Mouse (Mus musculus) midbrain, embryonic 11.5 days (tissue): ENCODE data around the gene Fnip2. TPM values are rescaled to one million over a fixed set of nuclear protein-coding genes. Genes with fewer than 3 reads are reported as not detected.
"Not testable (repeated sequence)": the region's sequence is repeated elsewhere in the genome, so short reads cannot be mapped to it uniquely, and the experiment has no call there.

Experiments
- ATAC-seq: fragments of 200-750 bp; cut with Nextera tagmentation; 2 replicates; pipeline ENCODE4 v1.8.0; 2017; ENCODE audit warnings: moderate TSS enrichment, moderate library complexity; ENCODE audit not compliant: low FRiP score
- DNase-seq: peaks from one replicate; pipeline ENCODE4 v3.0.0; 2015; ENCODE audit warnings: low spot score; ENCODE audit errors: missing footprints
- H3K27ac ChIP-seq: fragments of 300-500 bp; sonication (generic); 2 replicates; pipeline ENCODE4 v1.5.1; 2014; ENCODE audit warnings: low read depth, low read length
- H3K27me3 ChIP-seq: fragments of 300-500 bp; sonication (generic); 2 replicates; pipeline ENCODE4 v1.6.1; 2014; ENCODE audit warnings: mild to moderate bottlenecking, low read length, moderate library complexity, mixed read lengths; ENCODE audit not compliant: control insufficient read depth, insufficient read depth
- H3K36me3 ChIP-seq: fragments of 300-500 bp; sonication (generic); 2 replicates; pipeline ENCODE4 v1.6.1; 2014; ENCODE audit warnings: mild to moderate bottlenecking, low read length, moderate library complexity, mixed read lengths; ENCODE audit not compliant: control insufficient read depth, insufficient read depth
- H3K4me1 ChIP-seq: fragments of 300-500 bp; sonication (generic); 2 replicates; pipeline ENCODE4 v1.6.1; 2014; ENCODE audit warnings: low read length; ENCODE audit not compliant: control insufficient read depth, insufficient read depth
- H3K4me2 ChIP-seq: fragments of 300-500 bp; sonication (generic); 2 replicates; pipeline ENCODE4 v1.6.1; 2014; ENCODE audit warnings: mild to moderate bottlenecking, moderate library complexity
- H3K4me3 ChIP-seq: fragments of 300-500 bp; sonication (generic); 2 replicates; pipeline ENCODE4 v1.5.1; 2014; ENCODE audit warnings: low read depth, low read length
- H3K9ac ChIP-seq: fragments of 300-500 bp; sonication (generic); 2 replicates; pipeline ENCODE4 v1.6.1; 2014; ENCODE audit warnings: low read length
- H3K9me3 ChIP-seq: fragments of 300-500 bp; sonication (generic); 2 replicates; pipeline ENCODE4 v1.6.1; 2016; ENCODE audit warnings: low read length; ENCODE audit not compliant: control insufficient read depth
- WGBS: fragments of 180-500 bp; shearing (Covaris S2); extraction: QIAGEN DNeasy Blood & Tissue Kit; methylation state at CpG from one replicate; pipeline ENCODE4 v1.1.7; 2014; 5-methylcytosine and 5-hydroxymethylcytosine counted together
- polyA plus RNA-seq: library from polyadenylated mRNA; unstranded; fragments of >200 nt; fragmentation: Nextera tagmentation; extraction: Ambion mirVana; gene quantifications from 2 replicates; pipeline ENCODE4 v1.2.1, GENCODE M21; 2014

The Fnip2 gene
- polyA plus RNA-seq, 1 experiment from 2014 or later, result 4.9 TPM

GRCm38 (mm10) chr3:79578164-79578563, 10.6 kb upstream of the Fnip2 start:
- no peaks in the 10 kb centered on the region for H3K27me3 ChIP-seq
- ATAC-seq (no peak), DNase-seq (no peak)
- no peaks in the 10 kb centered on the region for H3K9me3 ChIP-seq
- no peak overlapping the region for H3K4me3 ChIP-seq
- no peaks in the 10 kb centered on the region for H3K36me3 ChIP-seq
- H3K9ac ChIP-seq, result no peak overlapping the region
- H3K4me2 ChIP-seq, result no peak overlapping the region
- 68% methylated on average over 6 of the region's 6 CpGs for WGBS
- no peak overlapping the region for H3K27ac ChIP-seq
- H3K4me1 ChIP-seq, result peaks cover 10% of the 10 kb centered on the region

GRCm38 (mm10) chr3:79577606-79578005, 10.0 kb upstream of the Fnip2 start:
- 89% methylated on average over 6 of the region's 6 CpGs for WGBS
- Histone ChIP-seq H3K4me1 (peaks cover 10% of the 10 kb centered on the region), H3K9ac (no peak overlapping the region), H3K4me3 (no peak overlapping the region), H3K4me2 (no peak overlapping the region), H3K27me3 (no peaks in the 10 kb centered on the region), H3K9me3 (no peaks in the 10 kb centered on the region), H3K27ac (no peak overlapping the region), H3K36me3 (no peaks in the 10 kb centered on the region)
- DNase-seq, result peak; percentile 77
- no peak for ATAC-seq

GRCm38 (mm10) chr3:79576865-79577264, 9.3 kb upstream of the Fnip2 start:
- DNase-seq (peak; percentile 81), ATAC-seq (no peak)
- no peak overlapping the region for H3K9ac ChIP-seq
- no peaks in the 10 kb centered on the region for H3K27me3 ChIP-seq
- no peaks in the 10 kb centered on the region for H3K36me3 ChIP-seq
- no peak overlapping the region for H3K4me3 ChIP-seq
- H3K4me1 ChIP-seq, result peaks cover 10% of the 10 kb centered on the region
- 37% methylated on average over 5 of the region's 5 CpGs for WGBS
- H3K4me2 ChIP-seq, result no peak overlapping the region
- no peaks in the 10 kb centered on the region for H3K9me3 ChIP-seq
- H3K27ac ChIP-seq, result no peak overlapping the region

- H3K4me2 ChIP-seq, result no peak overlapping the region
- ATAC-seq, result no peak; the same call in 1 of the 2 replicates
- H3K9ac ChIP-seq, result no peak overlapping the region
Measured at GRCm38 (mm10) chr3:79576468-79576816, 8.8 kb upstream of the Fnip2 start.

GRCm38 (mm10) chr3:79575576-79576467, 8.2 kb upstream of the Fnip2 start:
- H3K4me1 ChIP-seq, result peaks cover 10% of the 10 kb centered on the region
- no peak overlapping the region for H3K27ac ChIP-seq
- H3K9me3 ChIP-seq, result no peaks in the 10 kb centered on the region
- no peak overlapping the region for H3K4me2 ChIP-seq
- H3K4me3 ChIP-seq, result no peak overlapping the region
- DNase-seq (peak; percentile 82), ATAC-seq (peak; percentile 58; the same call in 1 of the 2 replicates)
- WGBS, result 22% methylated on average over 10 of the region's 10 CpGs
- H3K9ac ChIP-seq, result no peak overlapping the region
- no peaks in the 10 kb centered on the region for H3K27me3 ChIP-seq
- H3K36me3 ChIP-seq, result no peaks in the 10 kb centered on the region

More at GRCm38 (mm10) chr3:79576468-79576816, 8.8 kb upstream of the Fnip2 start:
- Histone ChIP-seq H3K27ac (no peak overlapping the region), H3K4me3 (no peak overlapping the region), H3K9me3 (no peaks in the 10 kb centered on the region), H3K27me3 (no peaks in the 10 kb centered on the region), H3K36me3 (no peaks in the 10 kb centered on the region), H3K4me1 (peaks cover 10% of the 10 kb centered on the region)
- 21% methylated on average over 3 of the region's 3 CpGs for WGBS
- no peak for DNase-seq

- WGBS, result 74% methylated on average over 3 of the region's 3 CpGs
- Histone ChIP-seq H3K27ac (no peak overlapping the region), H3K4me1 (peaks cover 10% of the 10 kb centered on the region), H3K36me3 (no peaks in the 10 kb centered on the region), H3K4me3 (no peak overlapping the region), H3K9ac (no peak overlapping the region), H3K9me3 (no peaks in the 10 kb centered on the region), H3K27me3 (no peaks in the 10 kb centered on the region), H3K4me2 (no peak overlapping the region)
- DNase-seq, result no peak
- ATAC-seq, result no peak
Measured at GRCm38 (mm10) chr3:79574336-79574735, 6.7 kb upstream of the Fnip2 start.

GRCm38 (mm10) chr3:79573376-79573775, 5.8 kb upstream of the Fnip2 start:
- not testable (repeated sequence) for H3K9ac ChIP-seq, H3K27me3 ChIP-seq, H3K9me3 ChIP-seq, H3K36me3 ChIP-seq, H3K4me3 ChIP-seq, ATAC-seq, H3K27ac ChIP-seq, H3K4me2 ChIP-seq
- H3K4me1 ChIP-seq, result peaks cover 10% of the 10 kb centered on the region
- 95% methylated on average over 5 of the region's 5 CpGs for WGBS
- peak; percentile 61 for DNase-seq

- ATAC-seq (no peak), DNase-seq (no peak)
- Histone ChIP-seq H3K4me2 (no peak overlapping the region), H3K4me1 (peaks cover 10% of the 10 kb centered on the region), H3K27me3 (no peaks in the 10 kb centered on the region), H3K27ac (no peak overlapping the region), H3K4me3 (no peak overlapping the region), H3K9ac (no peak overlapping the region), H3K36me3 (no peaks in the 10 kb centered on the region), H3K9me3 (no peaks in the 10 kb centered on the region)
- 73% methylated on average over 3 of the region's 3 CpGs for WGBS
Measured at GRCm38 (mm10) chr3:79572399-79572798, 4.8 kb upstream of the Fnip2 start.

GRCm38 (mm10) chr3:79569351-79569681, 1.7 kb upstream of the Fnip2 start:
- Histone ChIP-seq H3K36me3 (no peaks in the 10 kb centered on the region), H3K9me3 (no peaks in the 10 kb centered on the region), H3K27me3 (no peaks in the 10 kb centered on the region), H3K4me1 (peaks cover 7% of the 10 kb centered on the region), H3K27ac (no peak overlapping the region), H3K9ac (no peak overlapping the region), H3K4me2 (no peak overlapping the region), H3K4me3 (no peak overlapping the region)
- ATAC-seq (no peak), DNase-seq (no peak)
- WGBS, result 84% methylated on average over 3 of the region's 3 CpGs
